Mouse (Mus musculus) lung, adult 2 months (tissue): ENCODE measurements at regions not wholly inside any gene's neighbourhood (a gene's known extent, or its start where the extent isn't known, plus 50 kb on each side); places are given as distances from the start of the nearest gene placed in this dataset.

Experiments used
- CTCF ChIP-seq: fragments of 200-500 bp; IDR thresholded peaks from 2 replicates; pipeline ENCODE4 v1.5.1; 2011; ENCODE audit warnings: mild to moderate bottlenecking, low read length, control low read depth; ENCODE audit not compliant: insufficient read depth
- POLR2A ChIP-seq: fragments of 200-500 bp; IDR thresholded peaks from 2 replicates; pipeline ENCODE4 v1.6.1; 2011; ENCODE audit warnings: low read depth, mild to moderate bottlenecking, control low read depth, low read length, borderline replicate concordance; ENCODE audit errors: extremely low read depth

DNA sequence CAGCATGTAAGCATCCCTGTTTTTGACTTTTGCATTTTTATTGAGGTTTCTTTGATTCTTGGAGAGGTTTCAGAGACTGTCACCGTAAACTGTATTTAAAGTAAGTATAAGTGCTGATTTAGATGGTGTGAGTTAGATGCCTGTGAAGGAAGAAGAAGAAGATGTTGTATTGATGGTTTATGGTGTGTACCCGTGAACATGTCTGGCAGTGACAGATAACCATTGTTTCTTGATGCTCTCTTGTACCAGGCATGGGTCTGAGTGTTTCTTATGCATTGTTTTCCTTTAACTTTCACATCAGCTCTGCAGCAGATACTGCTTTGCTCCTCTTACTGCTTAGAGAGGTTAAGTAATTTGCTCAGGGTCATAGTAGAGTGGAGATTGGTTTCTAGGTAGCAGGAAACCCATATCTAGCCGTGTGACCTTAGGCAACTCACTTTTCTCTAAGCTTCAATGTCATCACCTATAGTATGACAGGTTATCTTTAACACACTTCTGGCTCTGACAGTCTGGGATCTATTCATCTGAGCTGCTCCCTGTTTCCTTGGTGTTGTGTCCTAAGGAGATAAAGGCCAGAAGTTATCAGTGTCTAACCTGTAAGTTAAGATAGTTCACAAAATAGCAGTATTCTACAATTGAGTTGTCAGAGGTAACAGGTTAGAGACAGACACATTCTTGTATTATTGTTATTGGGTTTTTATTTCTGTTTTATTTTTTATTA is 95.5 kb upstream of the Tex13c2 start:
- TF ChIP-seq CTCF (no peak), POLR2A (no peak)
